Mouse (Mus musculus): ENCODE measurements around the gene Arfgef2. TPM values are rescaled to one million over a fixed set of nuclear protein-coding genes. Genes with fewer than 3 reads are reported as not detected.
"Not testable (repeated sequence)": the region's sequence is repeated elsewhere in the genome, so short reads cannot be mapped to it uniquely, and the experiment has no call there.

The Arfgef2 gene
- polyA plus RNA-seq, 1 experiment from 2014 or later: 3.8 TPM

GRCm38 (mm10) chr2:166776272-166776671 is 29.1 kb upstream of the Arfgef2 start:
- no peak overlapping the region for H3K4me3 ChIP-seq (ENCODE audit: low read depth, low read length)
- H3K9me3 ChIP-seq (ENCODE audit: control insufficient read depth, low read length): no peaks in the 10 kb centered on the region
- ATAC-seq (ENCODE audit: low FRiP score): no peak
- H3K27me3 ChIP-seq (ENCODE audit: control insufficient read depth, insufficient read depth, low read length): no peaks in the 10 kb centered on the region
- H3K4me1 ChIP-seq (replicated peaks; ENCODE audit: control insufficient read depth, insufficient read depth, low read length): no peaks in the 10 kb centered on the region
- peak; percentile 37 for DNase-seq (ENCODE audit: low spot score)
- no CpG with 5 or more reads among the region's 2 CpGs for WGBS
- no peak overlapping the region for H3K9ac ChIP-seq (ENCODE audit: low read depth, low read length)
- no peak overlapping the region for H3K4me2 ChIP-seq (replicated peaks; ENCODE audit: low read depth, low read length)
- H3K27ac ChIP-seq (ENCODE audit: low read depth, low read length): no peak overlapping the region
- no peaks in the 10 kb centered on the region for H3K36me3 ChIP-seq (ENCODE audit: control insufficient read depth, insufficient read depth, low read length)

- H3K4me2 ChIP-seq (replicated peaks; ENCODE audit: low read depth, low read length): no peak overlapping the region
- no peaks in the 10 kb centered on the region for H3K9me3 ChIP-seq (ENCODE audit: control insufficient read depth, low read length)
- H3K4me3 ChIP-seq (ENCODE audit: low read depth, low read length): no peak overlapping the region
- no peaks in the 10 kb centered on the region for H3K4me1 ChIP-seq (replicated peaks; ENCODE audit: control insufficient read depth, insufficient read depth, low read length)
- H3K36me3 ChIP-seq (ENCODE audit: control insufficient read depth, insufficient read depth, low read length): no peaks in the 10 kb centered on the region
- no peaks in the 10 kb centered on the region for H3K27me3 ChIP-seq (ENCODE audit: control insufficient read depth, insufficient read depth, low read length)
- WGBS: 68% methylated on average over 8 of the region's 8 CpGs
- H3K9ac ChIP-seq (ENCODE audit: low read depth, low read length): no peak overlapping the region
- ATAC-seq (ENCODE audit: low FRiP score) (no peak), DNase-seq (ENCODE audit: low spot score) (no peak)
- H3K27ac ChIP-seq (ENCODE audit: low read depth, low read length): no peak overlapping the region
These were observed 25.4 kb upstream of the Arfgef2 start for GRCm38 (mm10) chr2:166779956-166780355.

- Histone ChIP-seq H3K9me3 (ENCODE audit: control insufficient read depth, low read length) (no peaks in the 10 kb centered on the region), H3K4me1 (replicated peaks; ENCODE audit: control insufficient read depth, insufficient read depth, low read length) (peaks cover 5% of the 10 kb centered on the region), H3K27me3 (ENCODE audit: control insufficient read depth, insufficient read depth, low read length) (peaks cover 4% of the 10 kb centered on the region; the same call in 1 of the 2 replicates), H3K4me3 (ENCODE audit: low read depth, low read length) (no peak overlapping the region), H3K4me2 (replicated peaks; ENCODE audit: low read depth, low read length) (no peak overlapping the region), H3K9ac (ENCODE audit: low read depth, low read length) (no peak overlapping the region), H3K36me3 (ENCODE audit: control insufficient read depth, insufficient read depth, low read length) (no peaks in the 10 kb centered on the region), H3K27ac (ENCODE audit: low read depth, low read length) (no peak overlapping the region)
- DNase-seq (ENCODE audit: low spot score) (peak; percentile 84), ATAC-seq (ENCODE audit: low FRiP score) (no peak)
- 13% methylated on average over 9 of the region's 9 CpGs for WGBS
These were observed 24.3 kb upstream of the Arfgef2 start for GRCm38 (mm10) chr2:166780980-166781578.

GRCm38 (mm10) chr2:166784376-166784775 is 21.0 kb upstream of the Arfgef2 start:
- no peak overlapping the region for H3K27ac ChIP-seq (ENCODE audit: low read depth, low read length)
- H3K9me3 ChIP-seq (ENCODE audit: control insufficient read depth, low read length): no peaks in the 10 kb centered on the region
- H3K27me3 ChIP-seq (ENCODE audit: control insufficient read depth, insufficient read depth, low read length): peaks cover 4% of the 10 kb centered on the region; the same call in 1 of the 2 replicates
- H3K36me3 ChIP-seq (ENCODE audit: control insufficient read depth, insufficient read depth, low read length): no peaks in the 10 kb centered on the region
- peaks cover 6% of the 10 kb centered on the region for H3K4me1 ChIP-seq (replicated peaks; ENCODE audit: control insufficient read depth, insufficient read depth, low read length)
- H3K4me2 ChIP-seq (replicated peaks; ENCODE audit: low read depth, low read length): no peak overlapping the region
- no peak overlapping the region for H3K9ac ChIP-seq (ENCODE audit: low read depth, low read length)
- DNase-seq (ENCODE audit: low spot score): peak; percentile 36
- no peak overlapping the region for H3K4me3 ChIP-seq (ENCODE audit: low read depth, low read length)
- no peak for ATAC-seq (ENCODE audit: low FRiP score)
- WGBS: 85% methylated on average over 6 of the region's 6 CpGs

GRCm38 (mm10) chr2:166786353-166787004 is 18.9 kb upstream of the Arfgef2 start:
- H3K27me3 ChIP-seq (ENCODE audit: control insufficient read depth, insufficient read depth, low read length): peaks cover 4% of the 10 kb centered on the region; the same call in 1 of the 2 replicates
- DNase-seq (ENCODE audit: low spot score) (peak; percentile 97), ATAC-seq (ENCODE audit: low FRiP score) (peak; percentile 91)
- H3K9ac ChIP-seq (ENCODE audit: low read depth, low read length): peak overlapping the region; percentile 81
- H3K4me3 ChIP-seq (ENCODE audit: low read depth, low read length): peak overlapping the region; percentile 72
- H3K36me3 ChIP-seq (ENCODE audit: control insufficient read depth, insufficient read depth, low read length): no peaks in the 10 kb centered on the region
- H3K9me3 ChIP-seq (ENCODE audit: control insufficient read depth, low read length): no peaks in the 10 kb centered on the region
- peaks cover 6% of the 10 kb centered on the region for H3K4me1 ChIP-seq (replicated peaks; ENCODE audit: control insufficient read depth, insufficient read depth, low read length)
- peak overlapping the region; percentile 88 for H3K4me2 ChIP-seq (replicated peaks; ENCODE audit: low read depth, low read length)
- H3K27ac ChIP-seq (ENCODE audit: low read depth, low read length): no peak overlapping the region
- WGBS: 0% methylated on average over 35 of the region's 35 CpGs

GRCm38 (mm10) chr2:166791738-166792137 is 13.7 kb upstream of the Arfgef2 start:
- no peak overlapping the region for H3K4me3 ChIP-seq (ENCODE audit: low read depth, low read length)
- H3K9me3 ChIP-seq (ENCODE audit: control insufficient read depth, low read length): no peaks in the 10 kb centered on the region
- H3K9ac ChIP-seq (ENCODE audit: low read depth, low read length): no peak overlapping the region
- peak overlapping the region; percentile 84; the same call in 1 of the 2 replicates for H3K27ac ChIP-seq (ENCODE audit: low read depth, low read length)
- 70% methylated on average over 5 of the region's 5 CpGs for WGBS
- no peak overlapping the region for H3K4me2 ChIP-seq (replicated peaks; ENCODE audit: low read depth, low read length)
- DNase-seq (ENCODE audit: low spot score) (no peak), ATAC-seq (ENCODE audit: low FRiP score) (no peak)
- no peaks in the 10 kb centered on the region for H3K27me3 ChIP-seq (ENCODE audit: control insufficient read depth, insufficient read depth, low read length)
- peaks cover 11% of the 10 kb centered on the region for H3K4me1 ChIP-seq (replicated peaks; ENCODE audit: control insufficient read depth, insufficient read depth, low read length)
- no peaks in the 10 kb centered on the region for H3K36me3 ChIP-seq (ENCODE audit: control insufficient read depth, insufficient read depth, low read length)

GRCm38 (mm10) chr2:166792355-166792754 is 13.0 kb upstream of the Arfgef2 start, which contains the start of gene Trp53rkb:
Gene Trp53rkb, plus strand, starts transcription at chr2:166792531.
- peak; percentile 63 for DNase-seq (ENCODE audit: low spot score)

GRCm38 (mm10) chr2:166793542-166794214 is 11.7 kb upstream of the Arfgef2 start:
- Histone ChIP-seq H3K4me1 (replicated peaks; ENCODE audit: control insufficient read depth, insufficient read depth, low read length) (peaks cover 11% of the 10 kb centered on the region), H3K4me2 (replicated peaks; ENCODE audit: low read depth, low read length) (peak overlapping the region; percentile 57), H3K27ac (ENCODE audit: low read depth, low read length) (peak overlapping the region; percentile 84), H3K9ac (ENCODE audit: low read depth, low read length) (peak overlapping the region; percentile 83), H3K4me3 (ENCODE audit: low read depth, low read length) (peak overlapping the region; percentile 81)
- H3K27me3 ChIP-seq (ENCODE audit: control insufficient read depth, insufficient read depth, low read length); H3K36me3 ChIP-seq (ENCODE audit: control insufficient read depth, insufficient read depth, low read length); H3K9me3 ChIP-seq (ENCODE audit: control insufficient read depth, low read length): not testable (repeated sequence)
- under 1% methylated on average over 65 of the region's 76 CpGs for WGBS
- peak; percentile 84 for DNase-seq (ENCODE audit: low spot score)
- ATAC-seq (ENCODE audit: low FRiP score): peak; percentile 85

More at GRCm38 (mm10) chr2:166792355-166792754, 13.0 kb upstream of the Arfgef2 start, which contains the start of gene Trp53rkb:
- no peaks in the 10 kb centered on the region for H3K36me3 ChIP-seq (ENCODE audit: control insufficient read depth, insufficient read depth, low read length)
- H3K27me3 ChIP-seq (ENCODE audit: control insufficient read depth, insufficient read depth, low read length): no peaks in the 10 kb centered on the region
- H3K27ac ChIP-seq (ENCODE audit: low read depth, low read length): peak within 1 kb of the TSS; percentile 84
- peak within 1 kb of the TSS; percentile 57 for H3K4me2 ChIP-seq (replicated peaks; ENCODE audit: low read depth, low read length)
- WGBS: 35% methylated on average over 5 of the region's 5 CpGs
- ATAC-seq (ENCODE audit: low FRiP score): peak; percentile 76
- H3K4me1 ChIP-seq (replicated peaks; ENCODE audit: control insufficient read depth, insufficient read depth, low read length): peaks cover 11% of the 10 kb centered on the region
- H3K9ac ChIP-seq (ENCODE audit: low read depth, low read length): peak within 1 kb of the TSS; percentile 83
- peak within 1 kb of the TSS; percentile 81 for H3K4me3 ChIP-seq (ENCODE audit: low read depth, low read length)
- H3K9me3 ChIP-seq (ENCODE audit: control insufficient read depth, low read length): no peaks in the 10 kb centered on the region
